Mouse (Mus musculus): ENCODE measurements around the gene Cldn14. TPM values are rescaled to one million over a fixed set of nuclear protein-coding genes. Genes with fewer than 3 reads are reported as not detected.
"Not testable (repeated sequence)": the region's sequence is repeated elsewhere in the genome, so short reads cannot be mapped to it uniquely, and the experiment has no call there.

Cldn14 gene
- not detected for polyA plus RNA-seq (2017; shearing (Covaris generic))

DNA sequence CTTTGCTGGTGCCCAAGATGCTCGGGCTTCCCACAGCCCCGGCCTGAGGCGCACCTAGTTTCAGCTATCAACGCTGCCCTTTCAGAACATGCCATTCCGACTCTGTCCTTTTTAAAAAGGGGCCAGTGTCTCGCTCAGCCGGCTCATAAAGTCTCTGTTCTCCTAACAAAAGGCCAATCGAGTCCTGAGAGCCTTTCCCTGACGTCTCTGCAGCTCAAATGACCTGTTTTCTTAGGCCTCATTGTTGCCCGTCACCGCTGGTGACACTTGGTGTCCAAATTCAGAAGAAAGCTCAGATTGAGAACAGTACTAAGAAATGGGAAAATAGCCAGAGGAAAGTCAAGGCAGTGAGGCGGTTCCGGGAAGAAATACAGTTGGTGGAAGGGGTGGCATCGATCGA, at the start of gene Cldn14:
TSS of gene Cldn14 (minus strand) at position 101 of the 400 bp plus-strand sequence.
- ATAC-seq, result no peak

DNA sequence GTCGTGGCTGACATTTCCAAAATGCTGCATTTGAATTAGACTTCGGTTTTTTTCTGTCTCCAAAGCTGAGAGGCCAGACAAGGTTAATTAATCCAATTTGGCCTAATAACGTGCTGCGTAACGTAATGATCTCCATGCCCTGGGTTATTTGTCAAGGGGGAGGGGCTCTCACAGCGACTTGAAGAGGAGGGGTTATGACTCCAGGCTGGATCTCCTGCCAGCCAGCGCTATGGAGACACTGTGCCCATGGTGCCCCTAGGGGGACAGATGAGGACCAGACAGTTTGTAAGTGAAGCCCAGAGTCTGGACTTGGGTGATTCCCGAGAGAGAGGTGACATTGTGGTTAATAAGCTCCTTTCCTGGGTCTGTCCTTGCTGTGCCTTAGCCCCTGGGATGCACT, 46.9 kb upstream of the Cldn14 start:
- ATAC-seq, result no peak

DNA sequence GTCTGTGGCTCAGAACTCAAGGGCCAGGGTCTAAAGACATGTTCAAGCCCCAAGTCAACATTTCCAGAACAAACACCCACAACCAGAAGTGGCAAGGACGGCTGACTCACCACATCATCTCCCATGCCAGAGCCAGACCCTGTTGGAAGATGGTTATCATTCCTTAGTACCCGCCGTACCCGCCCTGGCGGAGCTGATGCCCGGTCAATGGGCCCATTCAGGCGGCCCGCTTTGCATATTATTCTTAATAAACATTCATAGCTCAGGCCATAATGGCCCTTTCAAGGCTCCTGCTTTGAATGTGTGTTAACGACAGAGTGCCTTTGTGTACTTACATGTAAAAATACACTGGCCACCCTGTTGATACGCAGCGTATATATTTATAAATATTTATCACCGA, 46.5 kb upstream of the Cldn14 start:
- ATAC-seq, result no peak

DNA sequence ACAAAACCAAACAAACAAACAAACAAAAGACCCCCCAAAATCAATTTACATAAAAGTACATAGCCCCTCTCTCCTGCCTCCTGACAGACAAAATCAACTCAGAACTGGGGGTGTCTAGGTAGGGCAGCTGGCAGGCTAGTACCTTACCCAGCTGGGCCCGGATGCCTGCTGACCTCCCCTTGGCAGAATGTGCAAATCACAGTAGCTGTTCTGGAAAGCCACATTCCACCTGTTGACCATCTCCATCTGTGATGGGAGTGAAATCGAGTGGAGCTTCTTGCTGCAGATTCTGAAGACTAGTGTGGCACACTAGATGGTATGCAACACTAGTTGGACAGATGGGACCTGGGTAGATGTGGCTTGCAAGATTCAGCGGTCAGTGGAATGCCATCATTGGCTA, 41.7 kb upstream of the Cldn14 start:
- no peak for ATAC-seq

DNA sequence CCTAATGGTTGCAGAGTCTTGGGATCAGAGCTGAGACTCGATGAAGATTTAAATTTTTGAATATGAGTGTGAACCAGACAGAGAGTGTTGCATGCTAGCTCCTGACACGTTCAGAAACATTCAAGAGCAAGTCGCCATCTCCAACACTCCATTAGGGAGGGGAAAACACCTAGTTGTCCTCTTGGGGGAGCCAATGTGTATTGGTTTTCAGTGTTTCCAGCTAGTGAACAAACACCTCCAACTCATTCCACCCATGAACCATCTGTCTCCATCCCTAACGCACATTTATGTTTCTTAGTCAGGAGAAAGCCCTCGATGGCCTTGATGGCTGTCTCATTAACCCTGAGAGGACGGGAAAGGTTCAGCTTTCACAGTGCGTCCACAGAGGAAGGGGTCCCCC, 36.4 kb upstream of the Cldn14 start:
- ATAC-seq, result no peak

DNA sequence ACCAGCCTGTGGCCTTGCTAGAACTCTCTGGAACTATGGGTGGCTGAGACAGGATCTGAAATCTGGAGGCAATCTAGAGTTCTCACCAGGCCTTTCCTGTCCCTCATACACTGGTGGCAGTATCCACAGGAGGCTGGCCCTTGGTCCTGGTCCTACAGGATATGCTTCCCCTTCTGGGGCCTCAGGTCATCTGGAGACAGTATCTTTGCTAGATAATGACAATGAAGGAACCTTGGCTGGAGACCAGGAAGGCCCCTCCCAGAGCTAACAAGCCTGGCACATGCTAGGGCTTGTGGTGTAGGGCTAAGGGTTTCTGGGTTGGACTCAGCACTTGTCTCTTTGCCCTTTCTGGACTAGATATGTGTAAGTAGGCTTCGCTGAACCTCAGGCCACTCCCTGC, 35.2 kb upstream of the Cldn14 start:
- ATAC-seq, result no peak

DNA sequence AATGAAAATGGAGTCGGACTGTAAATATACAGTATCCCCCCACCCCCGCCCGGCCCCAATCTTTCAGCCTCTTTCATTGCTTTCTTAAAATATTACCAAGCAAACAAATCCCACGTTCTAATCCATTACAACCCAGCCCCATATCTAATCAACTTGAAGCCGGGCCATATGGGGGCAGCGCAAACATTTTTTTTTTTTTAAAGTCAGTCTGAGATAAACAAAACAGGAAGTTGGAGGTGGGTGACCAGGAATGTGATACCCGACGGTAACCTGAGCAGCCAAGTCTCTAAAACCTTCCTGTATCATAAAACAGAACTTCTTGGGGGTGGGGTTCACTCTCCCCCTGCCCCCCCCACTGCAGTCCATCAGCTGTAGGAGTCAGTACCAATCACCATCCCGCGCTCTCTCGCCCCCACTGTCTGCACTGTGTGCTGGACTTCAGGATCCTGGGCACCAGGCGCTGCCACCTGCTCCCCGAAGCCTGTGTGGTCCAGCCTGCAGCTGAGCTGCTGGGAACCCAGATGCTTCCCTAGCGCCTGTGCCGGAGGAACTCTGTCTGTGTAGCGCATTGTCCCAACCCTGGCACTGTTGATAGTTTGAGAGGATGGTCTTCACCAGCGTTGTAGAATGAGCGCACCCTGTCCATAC, 32.6 kb upstream of the Cldn14 start:
- ATAC-seq, result no peak

DNA sequence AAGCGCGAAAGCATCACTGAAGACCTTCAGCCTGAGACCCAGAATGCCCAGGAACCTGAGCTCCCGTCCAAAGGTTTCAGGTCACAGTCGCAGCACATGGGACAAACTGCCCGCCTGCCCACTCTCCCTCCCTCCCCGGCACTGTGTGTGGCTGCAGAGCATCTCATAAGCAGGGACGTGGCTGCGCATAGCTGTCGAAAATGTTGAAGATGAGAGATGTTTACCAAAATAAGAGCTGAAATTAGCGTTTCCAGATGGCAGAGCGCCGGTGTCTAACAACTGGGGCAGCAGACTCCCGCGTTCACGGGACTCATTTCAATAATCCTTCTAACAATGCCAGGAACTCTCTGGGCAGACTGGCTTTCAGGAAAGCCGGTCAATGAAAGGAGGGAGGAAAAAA, 31.8 kb upstream of the Cldn14 start:
- ATAC-seq, result no peak

DNA sequence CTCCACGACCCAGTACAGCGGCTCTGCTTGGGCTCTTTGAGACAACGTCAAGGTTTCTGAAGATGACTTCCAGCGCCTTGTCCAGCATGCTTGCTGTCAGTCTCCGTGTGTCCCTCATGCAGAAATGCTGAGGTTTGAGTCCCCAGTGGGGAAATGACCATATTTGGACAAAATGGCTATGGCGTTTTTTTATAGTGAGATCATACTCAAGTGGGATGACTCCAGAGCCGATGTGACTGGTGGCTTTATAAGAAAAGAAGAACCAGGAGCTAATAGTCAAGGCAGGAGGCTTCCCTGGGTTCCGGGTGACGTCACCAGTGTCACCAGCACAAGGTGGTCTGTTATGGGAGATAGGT, 30.3 kb upstream of the Cldn14 start:
- no peak for ATAC-seq

DNA sequence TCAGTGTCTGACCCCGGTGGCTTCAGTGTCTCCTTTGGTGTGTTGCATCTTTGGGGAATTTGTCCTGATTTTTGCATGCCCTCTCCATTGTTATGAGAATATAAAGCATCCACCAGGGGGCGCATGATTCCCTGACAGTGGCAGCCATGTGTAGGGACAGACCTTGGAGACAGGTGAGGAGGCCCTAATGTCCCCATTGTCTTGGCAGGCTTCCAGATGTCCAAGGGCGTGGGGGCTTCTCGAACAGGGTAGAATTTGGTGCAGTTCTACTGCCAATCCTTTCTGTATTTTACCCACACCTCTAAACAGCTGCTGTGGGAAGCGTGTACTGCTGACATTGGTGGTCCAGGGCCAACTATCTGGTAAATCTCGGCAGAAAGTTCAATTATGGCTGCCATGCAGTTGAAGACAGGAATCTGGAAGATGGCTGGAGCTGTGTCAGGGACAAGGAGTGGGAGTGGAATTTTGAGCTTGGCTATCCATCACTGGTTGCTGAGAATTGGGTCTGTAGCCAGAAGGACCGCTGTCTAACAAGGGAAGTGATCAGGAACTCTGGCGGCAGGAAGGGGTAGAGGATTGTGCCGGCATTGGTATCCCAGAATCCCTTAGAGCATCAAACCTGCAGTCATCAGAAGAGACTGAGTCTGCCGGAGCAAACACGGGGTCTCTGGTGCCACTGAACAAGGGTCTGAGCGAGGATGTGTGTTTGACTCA, 29.8 kb upstream of the Cldn14 start:
- ATAC-seq, result no peak

DNA sequence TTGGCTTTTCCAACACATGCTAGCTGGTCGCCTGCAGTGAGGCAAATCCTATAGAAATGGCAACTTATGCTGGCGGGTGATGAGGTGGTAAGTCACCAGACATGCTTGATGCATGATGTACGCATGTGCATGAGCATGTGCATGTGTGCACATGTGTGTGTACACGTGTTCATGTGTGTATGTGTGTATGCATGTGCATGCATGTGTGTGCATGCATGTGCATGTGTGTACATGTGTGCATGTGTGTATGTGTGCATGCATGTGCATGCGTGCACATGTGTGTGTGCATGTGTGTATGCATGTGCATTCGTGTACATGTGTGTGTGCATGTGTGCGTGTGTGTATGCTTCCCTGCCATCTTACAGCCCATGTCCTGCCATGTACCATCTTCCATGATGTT, 28.6 kb upstream of the Cldn14 start:
- ATAC-seq, result no peak

DNA sequence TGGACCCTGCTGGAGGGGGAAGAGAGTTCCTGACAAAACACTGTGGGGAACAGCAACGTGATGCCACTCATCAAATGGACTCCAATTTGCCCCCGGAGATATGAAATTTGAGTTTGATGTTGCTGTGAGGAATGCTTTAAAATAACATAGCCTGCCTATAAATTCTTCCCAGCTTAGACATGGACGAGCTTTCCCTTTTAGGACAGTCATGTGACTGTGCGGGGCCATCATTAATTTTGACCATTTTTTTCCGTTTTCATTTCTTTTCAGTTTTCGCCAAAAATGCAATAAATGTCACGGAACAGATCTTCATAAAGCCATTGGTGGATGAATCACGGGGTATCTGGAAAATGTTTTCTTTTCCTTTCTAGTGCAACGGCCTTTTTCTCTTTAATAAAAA, 25.5 kb upstream of the Cldn14 start:
- no peak for ATAC-seq

DNA sequence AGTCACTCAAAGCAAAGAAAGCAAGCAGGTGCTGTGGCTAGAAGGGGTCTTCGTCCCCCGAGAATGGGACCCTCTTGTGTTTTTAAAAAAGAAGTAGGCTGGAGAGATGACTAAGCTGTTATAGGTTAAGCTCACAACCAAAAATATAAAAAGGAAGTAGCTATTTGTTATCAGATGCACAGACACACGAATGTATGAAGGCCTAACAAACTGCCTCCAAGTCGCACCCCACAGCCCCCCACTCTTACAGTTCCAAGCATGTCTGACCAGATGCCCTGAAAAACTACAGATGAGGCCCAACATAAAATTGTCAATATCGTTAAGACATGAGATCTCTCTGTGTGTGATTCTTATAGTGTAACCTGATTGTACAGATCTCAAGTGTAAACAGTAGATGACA, 23.6 kb upstream of the Cldn14 start:
- ATAC-seq, result no peak

DNA sequence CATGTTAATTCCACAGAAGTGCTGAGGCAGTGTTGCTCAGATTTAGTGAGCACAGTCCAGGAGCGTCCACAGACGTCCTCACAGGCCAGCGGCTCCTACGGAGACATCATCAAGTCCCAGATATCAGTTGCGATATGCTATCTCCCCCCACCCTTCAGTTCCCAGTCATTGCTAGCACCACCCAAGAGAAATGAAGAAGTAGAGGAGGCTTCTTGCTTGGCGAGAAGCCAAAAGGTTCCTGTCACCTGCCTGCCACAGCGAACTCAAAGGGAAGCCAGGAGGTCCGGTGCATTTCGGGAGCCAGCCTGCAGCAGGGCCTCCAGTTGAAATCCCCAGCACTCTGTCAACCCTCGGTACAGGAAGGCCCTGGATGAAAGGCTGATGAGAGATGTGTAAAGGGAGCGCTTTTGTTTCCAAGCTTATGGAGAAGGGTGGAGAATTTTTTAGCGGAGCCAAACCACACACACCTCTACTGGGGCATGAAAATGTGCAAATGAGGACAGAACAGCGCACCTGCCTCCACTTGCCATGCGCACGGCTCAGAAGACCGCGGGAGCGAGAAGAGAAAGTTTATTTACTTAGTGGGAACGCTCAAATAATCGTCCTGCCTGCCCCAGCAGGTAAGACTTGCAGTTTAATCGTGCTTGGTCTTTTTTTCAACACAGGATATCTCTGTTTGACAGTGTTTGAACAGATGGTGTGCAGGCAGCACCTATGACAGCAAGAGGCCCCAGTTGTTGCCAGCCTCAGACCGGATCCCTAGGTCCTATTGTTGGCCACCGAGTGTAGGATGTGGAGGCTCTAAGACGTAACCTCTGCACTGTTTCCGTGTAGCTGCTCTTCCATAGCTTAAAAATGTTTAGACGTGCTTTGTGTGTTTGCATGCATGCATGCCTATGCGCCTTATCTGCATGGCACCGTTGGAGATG, 15.0 kb upstream of the Cldn14 start:
- ATAC-seq, result no peak

DNA sequence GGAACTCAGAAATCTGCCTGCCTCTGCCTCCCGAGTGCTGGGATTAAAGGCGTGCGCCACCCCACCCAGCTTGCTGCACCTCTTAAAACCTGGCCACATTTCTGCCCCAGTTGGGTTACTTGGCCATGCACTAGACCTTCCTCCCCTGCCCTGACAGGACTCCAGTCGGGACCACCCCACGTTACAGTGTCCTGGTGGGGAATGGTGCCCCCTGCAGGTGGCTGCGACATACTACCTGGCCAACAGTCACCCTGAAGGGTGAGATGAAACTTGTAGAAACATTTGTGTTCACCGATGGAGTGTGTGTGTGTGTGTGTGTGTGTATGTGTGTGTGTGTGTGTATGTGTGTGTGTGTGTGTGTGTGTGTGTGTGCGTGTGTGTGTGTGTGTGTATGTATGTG, 11.1 kb upstream of the Cldn14 start:
- ATAC-seq, result not testable (repeated sequence)

DNA sequence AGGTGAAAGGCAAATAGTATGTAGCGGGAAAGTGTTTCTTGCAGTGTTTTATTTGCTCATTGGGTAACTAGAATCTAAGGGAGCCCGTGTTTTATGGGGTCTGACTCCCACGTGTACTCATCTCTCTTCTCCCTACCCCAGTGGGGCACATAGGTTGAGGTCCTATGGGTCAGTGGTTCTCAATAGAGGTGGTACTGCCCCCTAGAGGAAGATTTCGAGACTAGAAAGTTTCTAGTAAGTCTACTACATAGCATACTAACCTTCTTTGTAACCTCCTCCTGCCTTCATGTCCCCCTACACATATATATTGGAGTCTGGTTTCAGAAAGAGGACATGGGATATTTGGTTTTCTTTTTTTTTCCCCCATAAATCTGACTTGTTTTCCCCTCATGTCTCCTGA, 9.3 kb upstream of the Cldn14 start:
- no peak for ATAC-seq

DNA sequence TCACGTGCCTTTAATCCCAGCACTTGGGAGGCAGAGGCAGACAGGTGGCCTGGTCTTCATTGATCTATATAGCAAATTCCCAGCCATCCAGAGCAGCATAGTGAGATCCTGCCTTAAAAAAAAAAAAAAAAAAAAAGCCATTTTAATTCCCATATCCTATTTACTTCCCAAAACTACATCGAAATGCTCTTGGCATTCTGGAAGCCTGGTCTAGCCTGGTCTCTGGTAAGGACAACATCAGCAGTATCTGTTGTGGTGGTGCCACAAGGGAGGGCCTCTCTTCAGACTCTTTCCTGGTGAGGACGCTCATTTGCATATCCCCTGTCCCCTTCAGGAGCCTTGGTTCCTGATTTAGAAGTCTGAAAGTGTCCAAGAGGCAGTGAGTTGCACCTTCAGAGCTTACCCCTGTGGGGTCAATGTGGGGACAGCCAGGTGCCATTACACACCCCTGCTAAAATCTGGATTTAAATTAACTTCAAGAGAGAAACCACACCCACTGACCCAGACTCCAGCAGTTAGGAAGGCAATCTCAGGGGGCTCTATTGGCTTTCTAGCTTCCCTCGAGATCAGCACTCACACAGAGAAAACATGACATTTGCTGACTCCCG, 6.0 kb upstream of the Cldn14 start:
- no peak for ATAC-seq

DNA sequence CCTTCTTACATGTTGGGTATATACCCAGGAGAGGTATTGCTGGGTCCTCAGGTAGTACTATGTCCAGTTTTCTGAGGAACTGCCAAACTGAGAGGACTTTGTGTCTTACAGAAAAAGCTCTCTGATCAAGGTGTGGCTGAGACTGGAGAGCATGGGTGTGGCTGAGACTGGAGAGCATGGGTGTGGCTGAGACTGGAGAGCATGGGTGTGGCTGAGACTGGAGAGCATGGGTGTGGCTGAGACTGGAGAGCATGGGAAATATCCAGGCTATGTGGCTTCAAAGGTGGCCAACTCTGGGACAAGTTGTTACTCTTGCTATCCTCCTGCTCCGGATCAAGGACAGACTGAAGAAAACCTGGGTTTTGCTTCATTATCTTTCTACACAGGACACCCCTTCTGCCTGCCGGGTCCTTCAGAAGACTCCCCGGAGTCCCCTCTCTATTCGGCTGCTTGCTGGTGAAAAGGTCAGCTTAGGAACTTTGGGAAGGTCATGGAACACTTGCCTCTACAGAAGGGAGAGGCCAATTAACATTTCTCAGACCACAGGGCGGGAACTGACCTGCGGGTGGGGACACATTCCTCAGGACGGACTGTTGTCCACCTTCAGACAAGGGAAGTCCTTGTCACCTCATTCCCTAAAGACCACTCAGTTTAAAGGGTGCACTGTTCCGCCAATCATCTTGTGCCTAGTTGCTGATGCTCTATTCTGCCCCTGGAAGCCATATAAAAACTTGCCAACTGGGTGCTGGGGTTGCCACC, 4.9 kb upstream of the Cldn14 start:
- ATAC-seq, result not testable (repeated sequence)

DNA sequence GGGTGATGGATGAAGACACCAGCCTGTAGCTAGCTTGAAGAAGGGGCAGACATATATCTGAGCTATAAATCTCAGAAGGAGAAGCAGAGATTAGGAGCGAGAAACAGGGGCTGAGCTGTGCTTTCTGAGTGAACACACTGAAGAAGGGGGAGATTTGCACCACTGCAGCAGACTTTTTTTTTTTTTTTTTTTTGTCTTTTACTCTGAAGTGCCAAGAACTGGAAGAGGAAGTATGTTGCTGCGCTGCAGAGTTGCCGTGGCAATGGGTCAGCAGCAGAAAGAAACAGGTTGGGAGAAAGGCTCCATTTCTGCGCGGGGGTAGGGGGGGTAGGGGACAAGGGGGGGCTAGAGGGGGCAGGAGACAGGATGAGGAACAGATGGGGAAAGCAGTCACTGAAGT, 2.6 kb upstream of the Cldn14 start:
- ATAC-seq, result no peak

DNA sequence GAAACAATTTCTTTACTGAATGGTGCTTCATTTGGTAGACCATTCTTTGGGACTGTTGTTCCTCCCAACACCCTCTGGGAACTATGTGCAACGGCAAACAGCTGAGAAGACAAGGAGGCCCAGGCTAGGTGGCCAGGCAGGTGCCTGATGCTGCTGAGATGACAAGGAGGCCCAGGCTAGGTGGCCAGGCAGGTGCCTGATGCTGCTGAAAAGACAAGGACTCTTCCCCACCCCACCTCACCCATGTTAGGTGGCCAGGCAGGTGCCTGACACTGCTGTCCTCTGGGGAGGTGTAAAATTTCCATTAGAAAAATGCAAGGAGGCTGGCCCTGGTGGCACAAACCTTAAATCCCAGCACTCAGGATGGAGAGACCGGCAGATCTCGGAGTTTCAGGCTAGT, 2.0 kb upstream of the Cldn14 start:
- no peak for ATAC-seq

DNA sequence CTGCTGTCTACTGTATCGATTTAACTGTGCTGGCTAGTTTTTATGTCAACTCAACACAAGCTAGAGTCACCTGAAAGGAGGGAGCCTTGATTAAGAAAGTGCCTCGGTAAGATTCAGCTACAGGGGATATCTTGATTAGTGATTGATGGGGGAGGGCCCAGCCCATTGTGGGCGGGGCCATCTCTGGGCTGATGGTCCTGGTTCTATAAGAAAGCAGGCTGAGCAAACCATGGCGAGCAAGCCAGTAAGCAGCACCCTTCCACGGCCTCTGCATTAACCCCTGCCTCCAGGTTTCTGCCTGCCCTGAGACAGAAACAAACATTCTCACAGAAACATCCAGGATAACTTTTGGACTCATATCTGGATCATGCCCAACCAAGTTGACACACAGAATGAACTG, 1.5 kb upstream of the Cldn14 start:
- no peak for ATAC-seq

DNA sequence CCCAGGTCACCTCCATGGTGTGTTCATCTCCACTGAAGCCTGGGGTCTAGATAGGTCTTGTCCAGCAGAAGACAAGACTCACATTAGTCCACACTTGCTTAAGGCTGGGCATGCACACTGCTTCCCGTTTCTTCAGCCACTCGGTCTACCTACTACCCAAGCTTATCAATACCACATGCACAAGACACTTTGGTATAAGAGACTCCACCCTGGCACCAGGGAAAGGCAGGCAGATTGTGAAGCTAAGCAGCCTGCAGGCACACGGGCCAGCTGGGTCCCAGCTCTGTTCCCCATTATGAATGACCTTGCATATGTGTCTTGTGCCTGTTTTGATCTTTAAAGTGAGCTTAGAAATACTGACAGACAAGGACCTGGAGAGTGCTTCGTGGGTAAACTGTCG, 719 bp upstream of the Cldn14 start:
- no peak for ATAC-seq

Data from inflammation-experienced regulatory T-cells, adult 6 months (primary cell).